Mouse (Mus musculus) gonadal fat pad, adult 2 months (tissue): ENCODE measurements around the gene Catsper4. TPM values are rescaled to one million over a fixed set of nuclear protein-coding genes. Genes with fewer than 3 reads are reported as not detected.

Source experiments
- DNase-seq: peaks from one replicate; pipeline ENCODE4 v3.0.0-alpha.2; 2012; ENCODE audit warnings: low read depth
- polyA plus RNA-seq: library from polyadenylated mRNA; depleted of rRNA; stranded (reverse); fragments of >200 nt; gene quantifications from 2 replicates; pipeline ENCODE4 v1.2.3, GENCODE M21; 2012

The Catsper4 gene
- polyA plus RNA-seq, 1 experiment, result 0.23 TPM

DNA sequence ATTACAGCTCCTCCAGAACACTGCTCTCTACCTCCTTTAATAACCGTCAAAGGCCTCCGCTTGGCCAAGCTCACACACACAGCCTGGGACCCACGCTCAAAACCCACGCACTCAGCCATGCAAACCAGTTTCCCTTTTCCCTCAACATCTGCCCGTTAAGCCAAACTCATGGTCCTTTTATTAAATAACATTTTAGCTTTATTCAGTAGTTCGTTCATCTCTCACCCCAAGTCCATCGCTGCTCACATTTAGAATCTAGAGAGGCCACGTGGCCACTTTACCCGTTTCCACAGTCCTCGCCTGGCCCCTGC, 23.7 kb upstream of the Catsper4 start:
- no peak for DNase-seq

DNA sequence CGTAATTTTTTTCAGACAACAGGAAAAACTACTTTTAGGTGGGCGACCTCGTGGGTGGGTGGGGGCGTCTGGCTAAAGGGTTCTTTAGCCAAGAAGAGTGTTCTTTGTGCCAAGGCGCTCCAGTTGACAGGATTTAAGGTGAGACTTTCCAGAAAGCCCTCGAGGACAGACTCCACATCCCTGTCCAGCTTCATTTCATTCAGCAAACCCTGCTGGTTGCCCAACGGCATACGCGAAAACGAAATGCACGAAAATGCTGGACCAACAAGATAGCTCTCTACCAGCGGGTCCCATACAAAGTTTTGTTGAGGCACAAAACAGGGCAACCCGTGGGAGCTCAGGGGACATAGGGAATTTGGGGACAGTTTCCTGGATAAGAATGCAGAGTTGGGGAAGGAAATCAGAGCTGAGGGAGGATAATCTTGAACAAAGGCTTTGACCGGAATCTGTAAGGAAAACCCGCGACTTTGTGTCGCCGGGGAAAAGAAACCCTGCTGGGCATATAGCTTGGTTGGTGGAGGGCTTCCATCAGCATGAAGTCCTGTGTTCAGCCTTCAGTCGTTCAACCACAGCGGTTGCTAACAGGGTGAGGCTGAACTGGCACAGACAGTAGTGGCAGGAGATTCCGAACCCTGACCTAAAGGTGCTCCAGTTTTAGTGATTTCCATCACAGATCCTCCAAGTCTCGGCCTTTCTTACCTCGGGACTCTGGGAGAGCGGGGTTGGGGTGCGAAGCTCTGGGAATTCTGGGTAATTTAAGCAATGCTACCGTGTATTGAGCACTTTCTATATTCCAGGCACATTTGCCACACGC, 23.1 kb upstream of the Catsper4 start:
- no peak for DNase-seq

DNA sequence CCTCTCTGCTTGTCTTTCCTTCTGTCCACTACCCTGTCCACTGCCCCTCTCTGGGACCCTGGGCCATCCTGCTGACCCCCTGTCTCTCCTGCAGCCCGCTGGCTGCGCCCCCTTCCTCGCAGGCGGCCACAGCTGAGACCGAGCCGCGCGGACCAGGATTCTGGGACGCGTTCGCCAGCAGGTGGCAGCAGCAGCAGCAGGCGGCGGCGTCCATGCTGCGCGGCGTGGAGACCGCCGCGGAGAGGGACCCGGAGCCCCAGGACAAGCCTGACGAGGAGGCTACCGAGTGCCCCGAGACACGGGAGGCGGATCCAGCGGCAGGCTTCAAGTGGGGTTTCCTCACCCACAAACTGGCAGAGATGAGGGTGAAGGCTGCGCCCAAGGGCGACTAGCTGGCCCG, 22.5 kb upstream of the Catsper4 start:
- DNase-seq, result no peak

DNA sequence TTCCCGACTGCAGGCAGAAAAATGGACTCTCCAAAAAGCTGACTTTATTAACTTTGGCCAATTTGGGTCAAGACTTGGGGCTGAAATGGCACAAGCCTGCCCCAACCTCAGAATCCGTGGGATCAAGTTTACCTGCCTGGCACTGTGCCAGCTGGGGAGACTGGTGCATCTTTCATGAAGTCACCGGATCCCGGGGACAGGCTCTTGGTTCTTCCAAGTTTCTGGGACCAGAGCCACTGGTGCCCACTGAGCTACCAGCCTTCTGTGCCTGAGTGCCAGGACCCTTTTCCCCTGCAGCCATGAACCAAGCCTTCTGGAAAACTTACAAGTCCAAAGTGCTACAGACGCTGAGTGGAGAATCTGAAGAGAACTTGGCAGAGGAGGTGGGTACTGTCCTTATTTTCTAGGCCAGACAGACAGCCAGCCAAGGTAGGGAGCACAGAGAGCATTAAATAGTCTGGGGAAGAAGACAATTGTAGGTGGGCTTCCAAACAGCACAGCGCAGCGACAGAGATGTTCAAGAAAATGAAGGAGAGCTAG, 19.6 kb upstream of the Catsper4 start, which contains the start of gene Gm30191:
Gene Gm30191 (plus strand): TSS at position 217 of the 540 bp plus-strand sequence.
- DNase-seq, result no peak

DNA sequence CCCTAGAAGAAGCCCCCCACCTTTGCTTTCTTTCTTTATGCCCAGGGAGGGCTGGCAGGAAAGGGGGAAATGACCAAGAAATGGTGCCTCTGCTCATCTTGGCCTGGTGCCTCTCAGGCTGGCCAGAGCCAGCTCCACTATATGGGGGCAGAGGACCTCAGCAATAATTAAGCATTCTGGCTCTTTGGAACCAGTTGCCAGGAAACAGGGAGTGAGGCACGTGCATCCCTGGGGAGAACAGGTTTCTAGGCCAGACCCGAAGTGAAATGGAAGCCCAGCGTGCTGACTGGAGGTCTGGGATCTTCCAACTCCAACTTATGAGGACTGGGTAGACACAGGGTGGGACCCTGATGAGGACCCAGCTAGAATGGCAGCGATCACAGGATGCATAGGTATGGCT, 19.1 kb upstream of the Catsper4 start:
- no peak for DNase-seq

DNA sequence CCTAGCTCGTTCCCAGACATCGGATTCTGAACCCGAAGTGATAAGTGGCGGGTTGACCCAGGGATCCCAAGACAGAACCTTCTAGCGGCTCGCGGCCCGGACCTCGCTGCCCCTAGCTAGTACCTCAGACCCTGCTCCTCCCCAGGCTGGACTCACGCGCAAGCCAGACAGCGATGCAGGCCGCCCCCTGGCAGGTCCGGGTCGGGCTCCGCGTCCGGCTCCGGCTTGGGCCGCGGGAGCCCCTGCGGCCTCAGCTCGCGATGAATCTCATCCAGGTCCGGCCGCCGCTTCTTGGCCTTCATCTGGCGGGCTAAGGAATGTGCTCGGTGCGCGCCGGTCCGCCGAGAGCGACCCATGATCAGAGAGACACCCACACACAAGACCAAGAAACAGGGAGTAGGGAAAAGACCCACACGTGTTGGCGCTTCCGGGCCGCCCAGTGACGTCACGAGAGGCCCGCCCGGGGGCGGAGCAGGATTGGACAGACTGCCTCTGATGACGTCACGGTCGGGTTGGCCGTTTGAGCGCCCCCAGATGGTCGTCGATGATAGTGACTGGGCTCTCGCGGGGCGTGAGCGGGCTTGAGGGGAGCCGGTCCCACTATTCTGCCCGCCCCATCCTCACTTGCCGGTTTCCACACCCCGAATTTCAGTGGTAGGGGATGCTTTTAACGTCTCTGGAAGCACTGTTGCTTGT, 18.1 kb upstream of the Catsper4 start, which contains the start of gene Zfp593:
Gene Zfp593 (minus strand): TSS at position 445 of the 696 bp plus-strand sequence.
- DNase-seq, result no peak

DNA sequence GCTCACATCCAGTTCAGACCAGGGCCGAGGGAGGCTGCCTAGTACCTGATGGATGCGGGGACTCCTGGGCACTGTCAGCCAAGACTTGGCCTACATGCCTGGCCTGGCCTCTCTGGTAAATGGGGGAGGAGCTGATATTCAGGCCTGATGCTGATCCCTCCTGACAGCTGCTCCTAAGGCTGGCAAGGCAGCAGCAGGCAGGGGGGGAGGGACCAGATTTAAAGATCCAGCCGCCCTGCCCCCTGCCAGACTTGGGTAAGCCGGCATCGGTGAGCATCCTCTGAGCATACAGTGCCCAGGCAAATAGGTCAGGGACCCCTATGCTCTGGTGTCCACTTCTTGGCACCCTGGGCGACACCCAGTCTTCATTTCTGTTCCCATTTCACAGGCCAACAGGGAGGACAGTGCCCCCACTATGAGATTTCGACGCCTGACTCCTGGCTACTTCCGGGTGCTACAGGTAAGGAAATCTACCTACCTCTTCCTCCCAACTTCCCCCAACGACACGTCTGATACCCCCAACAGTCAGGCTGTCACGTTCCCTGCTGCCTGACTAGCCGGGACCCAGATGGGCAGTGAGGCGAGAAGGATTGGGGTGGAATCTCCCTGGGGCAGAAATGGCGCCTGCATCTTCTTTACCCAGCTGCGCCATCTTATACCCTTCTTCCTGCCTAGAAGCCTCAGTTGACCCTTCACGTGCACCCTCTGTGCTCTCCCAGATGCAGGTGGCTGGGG, 16.5 kb upstream of the Catsper4 start, which contains the start of gene E130218I03Rik:
Gene E130218I03Rik (plus strand): TSS at position 147 of the 735 bp plus-strand sequence.
- no peak for DNase-seq

DNA sequence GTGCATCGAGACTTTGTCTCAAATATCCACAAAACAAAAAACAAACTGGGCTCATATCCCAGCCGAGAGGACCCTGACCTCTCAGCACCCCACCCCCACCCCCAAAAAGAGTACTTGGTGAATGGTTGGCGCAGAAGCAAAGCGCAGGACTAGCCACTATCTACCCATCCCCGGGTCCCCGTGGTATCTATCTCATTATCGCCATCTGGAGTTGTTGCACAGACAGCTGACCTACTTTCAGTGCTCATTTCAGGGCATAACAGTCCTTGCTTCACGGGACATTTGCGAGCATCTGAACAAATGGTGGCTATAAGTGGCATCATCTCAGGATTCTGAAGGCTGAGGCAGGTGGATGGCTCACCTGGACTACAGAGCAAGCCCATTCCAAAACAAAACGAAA, 11.5 kb upstream of the Catsper4 start:
- no peak for DNase-seq

DNA sequence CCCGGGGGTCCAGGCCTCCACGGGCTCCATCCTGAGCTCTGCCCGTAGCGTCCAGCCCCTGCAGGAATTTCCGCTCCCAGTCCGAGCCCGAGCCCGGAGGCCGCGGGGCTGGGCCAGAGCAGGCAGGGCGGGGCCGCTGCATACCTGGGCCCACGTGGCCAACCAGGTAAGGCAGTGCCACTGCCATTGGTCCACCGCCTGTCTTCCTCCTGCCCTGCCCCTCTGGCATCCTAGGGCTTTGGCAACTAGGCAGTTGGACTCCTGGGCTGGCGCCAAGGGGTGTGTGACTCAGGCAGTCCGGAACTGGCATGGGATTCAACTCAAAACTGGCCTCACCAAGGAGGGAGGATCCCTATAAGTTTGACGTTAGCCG, 11.1 kb upstream of the Catsper4 start, which contains the start of gene Cnksr1:
Gene Cnksr1 (minus strand): TSS at position 121 of the 373 bp plus-strand sequence.
- DNase-seq, result peak; percentile 86

DNA sequence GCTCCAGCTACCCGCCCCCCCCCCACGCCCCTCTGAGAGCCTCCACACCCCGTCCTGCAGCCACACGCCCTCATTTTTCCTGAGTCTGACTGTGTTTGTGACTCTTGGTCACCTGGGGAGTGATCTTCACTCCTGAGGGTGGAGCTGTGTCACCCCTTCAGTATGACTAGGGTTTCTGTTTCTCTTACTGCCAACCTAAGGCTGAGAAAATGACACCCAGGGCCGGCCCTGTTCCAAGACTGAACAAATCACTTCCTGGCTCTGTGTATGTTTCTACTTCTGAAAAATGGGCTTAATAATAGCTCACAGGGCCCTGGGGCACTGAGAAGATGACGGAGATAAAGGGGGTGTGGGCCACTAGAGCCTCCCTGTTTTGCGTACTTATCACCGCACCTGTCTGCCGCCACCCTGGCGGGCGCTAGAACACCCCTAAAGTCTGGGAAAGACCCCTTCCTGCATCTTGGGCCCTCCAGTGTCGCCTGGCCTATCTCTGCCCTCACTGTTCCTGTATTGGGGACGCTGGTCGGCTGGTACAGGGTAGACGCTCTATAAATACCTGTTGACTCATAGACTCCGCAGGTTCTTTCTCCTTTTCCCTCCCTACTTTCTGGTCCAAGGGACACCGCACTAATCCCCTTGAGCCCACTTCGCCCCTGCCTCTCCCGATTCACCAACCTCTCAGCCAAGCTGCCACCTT, 10.5 kb upstream of the Catsper4 start:
- no peak for DNase-seq

DNA sequence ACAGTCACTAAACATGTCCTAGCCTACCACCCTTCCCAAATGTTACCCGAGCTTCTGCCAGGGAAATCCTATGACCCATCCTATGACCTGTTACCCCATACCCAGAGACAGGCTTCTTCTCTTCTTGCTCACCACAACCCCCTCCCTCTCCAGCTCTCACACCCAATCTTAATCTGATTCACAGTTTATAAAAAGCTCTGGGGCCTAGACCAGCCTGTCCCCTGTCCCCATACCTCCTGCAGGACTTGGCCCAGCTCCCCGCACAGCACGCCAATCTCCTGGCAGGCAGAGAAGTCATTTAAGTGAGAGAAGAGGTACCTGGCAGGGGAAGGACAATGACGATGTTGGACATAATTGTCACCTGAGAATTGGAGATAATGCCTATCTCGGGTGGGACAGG, 7.7 kb upstream of the Catsper4 start:
- no peak for DNase-seq

DNA sequence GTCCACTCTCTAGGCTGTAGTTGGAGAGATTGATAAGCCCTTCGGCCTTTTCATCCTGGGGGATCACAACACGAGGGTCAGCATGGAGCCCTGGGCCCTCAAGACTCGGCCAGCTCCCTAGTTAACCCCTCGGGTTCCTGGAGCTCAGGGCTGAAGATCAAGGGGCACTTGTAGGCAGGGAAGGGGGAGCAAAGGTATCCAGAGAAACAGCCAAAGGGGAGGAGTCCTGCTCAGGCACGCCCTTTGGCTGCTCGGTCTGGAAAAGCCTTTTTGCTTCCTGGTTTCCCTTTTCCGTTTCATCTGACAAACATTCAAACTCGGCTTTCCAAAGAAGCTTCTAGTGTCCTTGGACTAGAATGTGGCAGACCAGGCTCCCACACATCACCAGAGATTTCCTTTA, 3.2 kb upstream of the Catsper4 start:
- no peak for DNase-seq

DNA sequence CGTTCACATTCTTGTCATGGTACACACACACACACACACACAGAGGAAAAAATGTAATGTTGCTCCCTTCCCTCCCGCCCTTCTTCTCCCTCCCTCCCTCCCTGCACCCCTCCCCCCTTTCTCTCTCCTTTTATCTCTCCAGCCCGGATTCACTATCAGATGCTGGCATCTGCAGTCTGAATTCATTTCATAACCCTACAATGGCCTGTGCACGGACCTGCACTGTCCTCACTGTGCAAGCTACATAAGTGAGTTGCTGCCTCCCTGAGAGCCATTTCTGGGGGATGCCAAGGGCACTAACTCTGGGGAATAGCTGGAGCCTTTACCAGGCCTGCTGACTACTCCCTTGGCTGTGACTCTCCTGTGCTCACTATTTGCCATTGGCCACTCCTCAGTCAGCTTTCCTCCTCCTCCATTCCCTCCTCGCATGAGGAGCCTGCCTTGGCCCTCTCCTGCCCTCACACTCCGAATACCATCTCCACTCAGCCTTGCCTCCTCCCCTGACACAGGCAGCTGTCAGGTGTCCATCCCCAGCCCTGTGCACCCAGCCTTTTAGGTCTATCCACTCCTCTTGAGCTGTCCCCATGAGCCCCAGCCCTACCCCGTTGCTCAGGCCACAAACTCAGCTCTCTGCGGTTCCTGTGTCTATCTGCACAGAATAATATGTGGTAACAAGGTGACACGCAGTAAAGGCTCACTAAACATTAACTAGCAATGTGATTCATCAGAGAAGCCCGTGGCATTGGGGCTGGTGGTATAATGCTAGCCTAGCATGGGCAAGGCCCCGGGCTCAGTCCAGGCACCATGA, 4.2 kb downstream of the Catsper4 start:
- no peak for DNase-seq

DNA sequence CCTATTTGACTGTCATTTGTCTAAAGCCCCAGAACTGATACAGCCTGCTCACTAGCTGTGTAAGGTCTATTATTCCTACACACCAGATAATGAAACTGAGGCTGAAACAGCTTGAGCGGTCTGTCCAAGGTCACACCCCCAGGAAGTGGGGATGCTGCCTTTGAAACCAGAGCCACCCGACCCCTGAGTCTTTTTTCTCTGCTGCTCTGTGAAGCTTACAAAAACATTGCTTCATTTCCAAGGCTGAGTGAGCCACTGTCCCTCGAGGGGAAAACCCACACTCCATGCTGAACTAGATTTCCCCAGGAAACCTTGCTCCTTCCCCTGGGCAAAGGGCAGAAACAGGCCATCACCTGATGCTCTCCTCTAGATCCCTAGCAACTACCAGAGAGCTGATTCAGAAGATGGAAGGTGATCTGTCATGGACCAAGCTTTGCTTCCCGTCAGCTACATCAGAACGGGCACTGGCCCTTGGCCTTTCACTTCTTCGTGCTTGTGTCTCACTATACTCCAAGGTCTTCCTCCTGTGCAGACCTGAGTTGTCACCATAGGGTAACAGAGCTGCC, 20.6 kb downstream of the Catsper4 start:
- DNase-seq, result no peak

DNA sequence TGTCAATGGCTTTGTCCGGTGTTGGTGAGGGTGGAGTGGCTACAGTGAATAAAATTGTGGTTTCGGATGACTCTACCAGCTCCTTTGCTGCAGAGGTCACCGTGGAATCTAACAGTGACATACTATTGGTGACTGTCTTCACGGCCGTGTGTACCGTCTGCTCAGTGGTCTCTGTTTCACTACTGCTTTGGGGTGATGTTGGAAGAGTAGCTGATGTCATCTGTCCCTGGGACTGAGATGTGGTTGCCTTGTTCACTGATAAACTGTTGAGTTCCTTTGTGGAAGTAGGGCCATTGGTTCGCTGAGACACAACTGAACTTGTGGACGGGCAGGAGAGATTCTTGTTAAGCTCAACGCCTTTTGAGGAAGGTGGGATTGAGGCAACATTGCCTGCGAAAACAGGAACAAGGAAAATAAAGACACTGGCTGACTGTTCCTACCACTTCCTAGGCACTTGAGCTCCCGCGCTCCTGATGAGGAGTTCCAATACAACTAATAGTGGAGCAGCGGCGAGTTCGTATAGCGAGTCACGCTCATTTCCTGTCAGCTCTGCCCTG, 23.8 kb downstream of the Catsper4 start:
- no peak for DNase-seq

DNA sequence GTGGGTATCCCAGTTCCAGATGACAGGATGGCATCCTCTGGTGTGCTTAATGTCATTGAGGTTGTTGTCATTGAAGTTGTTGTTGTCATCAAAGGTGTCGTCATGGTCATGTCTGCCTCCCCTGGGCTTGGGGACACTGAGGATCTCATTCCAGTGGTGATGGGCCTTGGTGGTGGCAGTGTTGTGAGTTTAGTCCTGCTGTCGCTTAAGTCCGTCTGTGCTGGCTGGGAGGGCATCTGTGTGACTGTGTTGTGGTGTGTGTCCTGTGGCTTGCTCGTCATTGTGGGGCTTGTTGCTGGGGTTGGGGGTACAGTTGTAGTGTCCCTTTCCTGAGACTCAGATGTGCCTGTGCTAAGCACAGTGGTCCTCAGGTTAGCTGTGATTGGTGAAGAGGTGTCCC, 24.3 kb downstream of the Catsper4 start, which contains the start of gene Gm7534:
Gene Gm7534 (minus strand): TSS at position 101 of the 400 bp plus-strand sequence.
- DNase-seq, result no peak

DNA sequence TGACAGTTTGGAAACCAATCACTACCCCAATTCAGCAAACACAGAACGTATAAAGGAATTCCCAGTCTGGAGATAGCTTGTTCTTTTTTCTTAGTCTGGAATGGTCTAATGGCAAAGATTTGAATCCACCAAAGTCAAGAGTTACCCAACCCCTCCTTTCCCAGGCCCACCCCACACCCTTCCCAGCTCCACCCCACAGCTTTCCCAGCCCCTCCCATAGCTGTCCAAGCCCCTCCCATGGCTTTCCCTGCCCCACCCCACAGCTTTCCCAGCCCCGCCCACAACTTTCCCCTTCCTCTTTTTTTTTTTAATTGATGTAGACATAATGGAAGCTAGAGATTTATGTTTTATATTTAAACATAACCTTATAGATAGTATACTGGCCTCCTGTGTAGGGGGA, 27.8 kb downstream of the Catsper4 start:
- DNase-seq, result no peak

DNA sequence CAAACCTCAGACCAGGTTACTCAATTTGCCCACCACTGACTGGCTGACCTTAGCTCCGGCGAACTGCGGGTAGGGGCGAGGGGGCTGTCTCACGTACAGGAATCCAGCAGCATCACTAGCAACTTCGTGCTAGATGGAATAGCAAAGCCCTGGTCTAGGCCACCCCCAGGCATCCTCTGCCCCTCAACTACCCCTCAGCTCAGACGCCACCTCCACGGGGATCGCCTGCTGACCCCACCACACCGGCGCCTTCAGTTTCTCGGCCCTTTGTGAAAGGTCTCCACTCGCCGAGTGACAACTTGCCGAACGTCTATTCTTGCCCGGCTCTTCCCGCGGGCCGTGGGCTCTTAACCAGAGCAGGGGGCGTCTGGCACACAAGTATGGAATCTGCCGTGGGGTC, 40.9 kb downstream of the Catsper4 start:
- no peak for DNase-seq

DNA sequence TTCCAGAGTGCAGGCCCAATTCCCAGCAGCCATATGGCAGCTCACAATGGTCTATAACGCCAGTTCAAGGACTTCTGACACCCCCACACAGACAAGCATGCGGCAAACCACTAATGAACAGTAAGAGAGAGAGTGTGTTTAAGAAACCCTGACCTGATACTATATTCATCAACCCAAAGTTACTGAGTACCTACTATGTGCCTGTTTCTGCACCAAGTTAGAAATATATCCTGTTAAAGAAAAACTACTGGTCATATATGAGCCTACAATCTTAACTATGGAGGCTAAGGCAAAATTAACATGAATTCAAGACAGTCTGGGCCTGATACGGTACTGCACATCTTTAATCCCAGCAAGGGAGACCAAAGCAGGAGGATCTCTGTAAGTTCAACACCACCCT, 41.6 kb downstream of the Catsper4 start:
- no peak for DNase-seq

DNA sequence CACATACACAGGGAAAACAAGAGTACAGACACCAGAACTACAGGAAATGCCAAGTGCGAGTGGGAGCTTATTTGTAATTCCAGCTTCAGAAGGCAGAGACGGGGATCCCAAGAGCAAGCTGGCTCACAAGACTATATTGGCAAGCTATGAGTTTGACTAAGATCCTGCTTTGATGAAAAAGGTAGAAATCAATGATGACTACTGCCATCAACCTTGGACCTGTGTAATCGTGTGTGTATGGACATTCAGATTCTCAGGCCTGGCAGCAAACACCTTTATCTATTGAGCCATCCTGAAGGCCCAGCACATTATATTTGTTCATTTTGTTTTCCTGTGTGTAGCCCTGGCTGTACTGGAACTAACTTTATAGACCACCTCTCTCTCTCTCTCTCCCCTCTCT, 43.5 kb downstream of the Catsper4 start:
- no peak for DNase-seq
